Mouse (Mus musculus): Measurements from ENCODE around the gene Apobec4.

GRCm38 (mm10) chr1:152799897-152800296 is 49.5 kb downstream of the Apobec4 start, which contains the start of gene Ncf2:
- TF ChIP-seq POLR2A (IDR thresholded peaks at IDR 0.05; ENCODE audit: low read depth, low read length): no peak
- TF ChIP-seq CTCF (IDR thresholded peaks at IDR 0.05; ENCODE audit: borderline replicate concordance, insufficient read depth, low read length): no peak
